Mouse (Mus musculus) myocyte (in vitro differentiated cells): ENCODE data around the gene Ilk. TPM values are rescaled to one million over a fixed set of nuclear protein-coding genes. Genes with fewer than 3 reads are reported as not detected.

Source experiments
- H3K27me3 ChIP-seq: one replicate; pipeline ENCODE4 v1.6.1; 2011; ENCODE audit not compliant: control insufficient read depth, insufficient read depth, insufficient read length
- H3K36me3 ChIP-seq: one replicate; pipeline ENCODE4 v1.6.1; 2011; ENCODE audit not compliant: control insufficient read depth, insufficient read depth
- H3K4me2 ChIP-seq: one replicate; pipeline ENCODE4 v1.6.1; 2011; ENCODE audit warnings: low read depth, control low read depth
- H3K4me3 ChIP-seq: one replicate; pipeline ENCODE4 v1.5.1; 2011; ENCODE audit warnings: mild to moderate bottlenecking, control low read depth, moderate library complexity
- H3K79me2 ChIP-seq: one replicate; pipeline ENCODE4 v1.6.1; 2011; ENCODE audit not compliant: control insufficient read depth, insufficient read depth
- H3ac ChIP-seq: one replicate; pipeline ENCODE4 v1.6.1; 2011; ENCODE audit not compliant: control insufficient read depth, insufficient read length
- CEBPB ChIP-seq: IDR thresholded peaks from 2 replicates; pipeline ENCODE4 v1.6.1; 2011; ENCODE audit warnings: mild to moderate bottlenecking, moderate library complexity; ENCODE audit not compliant: poor library complexity, insufficient read depth, severe bottlenecking
- E2F4 ChIP-seq: IDR thresholded peaks from one replicate; pipeline ENCODE4 v1.6.1; 2011; ENCODE audit warnings: mild to moderate bottlenecking, control low read depth, moderate library complexity; ENCODE audit not compliant: insufficient read depth
- MAX ChIP-seq: IDR thresholded peaks from one replicate; pipeline ENCODE4 v1.6.1; 2011; ENCODE audit warnings: low read depth, mild to moderate bottlenecking, control low read depth
- MYOD1 ChIP-seq, 3 experiments: IDR thresholded peaks; one replicate each; pipeline ENCODE4 v1.6.1; 2011; ENCODE audit warnings: control low read depth in 2 of 3, low read depth in 2 of 3, mild to moderate bottlenecking in 2 of 3, moderate library complexity in 1 of 3; ENCODE audit not compliant: insufficient read length in 2 of 3, control insufficient read depth in 1 of 3
- MYOG ChIP-seq, 3 experiments: IDR thresholded peaks; one replicate each; pipeline ENCODE4 v1.6.1; 2011; ENCODE audit warnings: control low read depth in 2 of 3, low read depth in 2 of 3, mild to moderate bottlenecking in 2 of 3; ENCODE audit not compliant: insufficient read length in 2 of 3, control insufficient read depth in 1 of 3, insufficient read depth in 1 of 3
- POLR2A ChIP-seq: IDR thresholded peaks from one replicate; pipeline ENCODE4 v1.6.1; 2011; ENCODE audit warnings: low read depth, mild to moderate bottlenecking, control low read depth, moderate library complexity; ENCODE audit not compliant: insufficient read length
- POLR2AphosphoS2 ChIP-seq: IDR thresholded peaks from one replicate; pipeline ENCODE4 v1.6.1; 2011; ENCODE audit warnings: low read depth, control low read depth; ENCODE audit not compliant: insufficient read length
- REST ChIP-seq: IDR thresholded peaks from one replicate; pipeline ENCODE4 v1.6.1; 2011; ENCODE audit warnings: mild to moderate bottlenecking, control low read depth, moderate library complexity; ENCODE audit not compliant: insufficient read depth, insufficient read length
- SRF ChIP-seq: IDR thresholded peaks from one replicate; pipeline ENCODE4 v1.6.1; 2011; ENCODE audit warnings: low read depth; ENCODE audit not compliant: control insufficient read depth, insufficient read length
- TCF12 ChIP-seq: IDR thresholded peaks from one replicate; pipeline ENCODE4 v1.6.1; 2011; ENCODE audit warnings: mild to moderate bottlenecking, control low read depth; ENCODE audit not compliant: poor library complexity, insufficient read depth, severe bottlenecking
- TCF3 ChIP-seq: IDR thresholded peaks from one replicate; pipeline ENCODE4 v1.6.1; 2011; ENCODE audit warnings: low read depth, control low read depth; ENCODE audit not compliant: insufficient read length
- USF1 ChIP-seq: IDR thresholded peaks from one replicate; pipeline ENCODE4 v1.6.1; 2011; ENCODE audit warnings: low read depth, mild to moderate bottlenecking, control low read depth, moderate library complexity
- polyA plus RNA-seq: library from polyadenylated mRNA; unstranded; fragments of >200 nt; fragmentation: generic; extraction: Trizol; gene quantifications from one replicate; pipeline ENCODE4 v1.2.1, GENCODE M21; 2012; ENCODE audit warnings: missing spikeins

Ilk gene
- 250 TPM for polyA plus RNA-seq

GRCm38 (mm10) chr7:105736264-105736901, at the start of gene Ilk:
Gene Ilk (plus strand): TSS chr7:105736592.
- no peak for TF ChIP-seq E2F4
- peak in 2 of 3 experiments; percentile 21 to 44 for TF ChIP-seq MYOG (IDR thresholded peaks at IDR 0.05; ENCODE audit: control insufficient read depth in 1 of 3, insufficient read depth in 1 of 3, insufficient read length in 2 of 3, low read depth in 2 of 3)
- TF ChIP-seq MAX: peak; percentile 63
- peak; percentile 92 for TF ChIP-seq POLR2AphosphoS2
- no peak for TF ChIP-seq TCF3
- TF ChIP-seq MYOD1 (IDR thresholded peaks at IDR 0.05; ENCODE audit: control insufficient read depth in 1 of 3, insufficient read length in 2 of 3, low read depth in 2 of 3): no peak
- TF ChIP-seq POLR2A: peak; percentile 69
- peak; percentile 15 for TF ChIP-seq SRF
- TF ChIP-seq REST: no peak
- peak; percentile 52 for TF ChIP-seq USF1
- TF ChIP-seq TCF12: no peak
- no peak for TF ChIP-seq CEBPB
- Histone ChIP-seq H3K4me2 (peak within 1 kb of the TSS; percentile 97), H3K36me3 (peaks cover 28% of the 10 kb centered on the region), H3K27me3 (no peaks in the 10 kb centered on the region), H3K79me2 (peaks cover 62% of the 10 kb centered on the region), H3ac (peak within 1 kb of the TSS; percentile 96), H3K4me3 (peak within 1 kb of the TSS; percentile 99)

GRCm38 (mm10) chr7:105690875-105691274, 45.5 kb upstream of the Ilk start:
- Histone ChIP-seq H3ac (no peak overlapping the region), H3K27me3 (peaks cover 5% of the 10 kb centered on the region), H3K36me3 (no peaks in the 10 kb centered on the region)

GRCm38 (mm10) chr7:105703184-105703583, 33.2 kb upstream of the Ilk start:
- no peaks in the 10 kb centered on the region for H3K36me3 ChIP-seq
- no peak overlapping the region for H3K4me2 ChIP-seq
- H3ac ChIP-seq: no peak overlapping the region
- TF ChIP-seq CEBPB (no peak), POLR2A (no peak), MYOG (IDR thresholded peaks at IDR 0.05; ENCODE audit: control insufficient read depth in 1 of 3, insufficient read depth in 1 of 3, insufficient read length in 2 of 3, low read depth in 2 of 3) (no peak), TCF3 (no peak)
- peaks cover 9% of the 10 kb centered on the region for H3K27me3 ChIP-seq
- no peaks in the 10 kb centered on the region for H3K79me2 ChIP-seq
- H3K4me3 ChIP-seq: no peak overlapping the region

More at GRCm38 (mm10) chr7:105690875-105691274, 45.5 kb upstream of the Ilk start:
- no peak overlapping the region for H3K4me3 ChIP-seq
- no peak for TF ChIP-seq POLR2AphosphoS2
- TF ChIP-seq E2F4: no peak
- no peak for TF ChIP-seq CEBPB
- no peak for TF ChIP-seq REST
- TF ChIP-seq POLR2A: no peak
- no peak for TF ChIP-seq TCF12
- no peak for TF ChIP-seq MAX
- TF ChIP-seq MYOG (IDR thresholded peaks at IDR 0.05; ENCODE audit: control insufficient read depth in 1 of 3, insufficient read depth in 1 of 3, insufficient read length in 2 of 3, low read depth in 2 of 3): no peak
- no peak for TF ChIP-seq TCF3
- TF ChIP-seq MYOD1 (IDR thresholded peaks at IDR 0.05; ENCODE audit: control insufficient read depth in 1 of 3, insufficient read length in 2 of 3, low read depth in 2 of 3): no peak
- no peak for TF ChIP-seq SRF
- no peak for TF ChIP-seq USF1
- H3K4me2 ChIP-seq: no peak overlapping the region
- H3K79me2 ChIP-seq: no peaks in the 10 kb centered on the region

GRCm38 (mm10) chr7:105703816-105704215, 32.6 kb upstream of the Ilk start:
- H3K79me2 ChIP-seq: no peaks in the 10 kb centered on the region
- no peaks in the 10 kb centered on the region for H3K36me3 ChIP-seq
- no peak overlapping the region for H3K4me2 ChIP-seq
- no peak for TF ChIP-seq POLR2AphosphoS2
- no peak for TF ChIP-seq POLR2A
- no peak for TF ChIP-seq E2F4
- TF ChIP-seq MYOG (IDR thresholded peaks at IDR 0.05; ENCODE audit: control insufficient read depth in 1 of 3, insufficient read depth in 1 of 3, insufficient read length in 2 of 3, low read depth in 2 of 3): no peak
- TF ChIP-seq REST: no peak
- TF ChIP-seq TCF3: no peak
- no peak for TF ChIP-seq TCF12
- no peak for TF ChIP-seq USF1
- TF ChIP-seq CEBPB: no peak
- no peak for TF ChIP-seq SRF
- TF ChIP-seq MAX: no peak
- no peak for TF ChIP-seq MYOD1 (IDR thresholded peaks at IDR 0.05; ENCODE audit: control insufficient read depth in 1 of 3, insufficient read length in 2 of 3, low read depth in 2 of 3)
- H3ac ChIP-seq: no peak overlapping the region
- H3K27me3 ChIP-seq: peaks cover 9% of the 10 kb centered on the region
- no peak overlapping the region for H3K4me3 ChIP-seq

- H3K36me3 ChIP-seq: no peaks in the 10 kb centered on the region
- H3K27me3 ChIP-seq: peaks cover 4% of the 10 kb centered on the region
- no peak overlapping the region for H3K4me3 ChIP-seq
- TF ChIP-seq MAX (no peak), TCF3 (no peak), POLR2A (no peak), SRF (no peak), MYOD1 (IDR thresholded peaks at IDR 0.05; ENCODE audit: control insufficient read depth in 1 of 3, insufficient read length in 2 of 3, low read depth in 2 of 3) (no peak), TCF12 (no peak), MYOG (IDR thresholded peaks at IDR 0.05; ENCODE audit: control insufficient read depth in 1 of 3, insufficient read depth in 1 of 3, insufficient read length in 2 of 3, low read depth in 2 of 3) (no peak)
- H3ac ChIP-seq: no peak overlapping the region
- no peak overlapping the region for H3K4me2 ChIP-seq
- H3K79me2 ChIP-seq: no peaks in the 10 kb centered on the region
Measured at GRCm38 (mm10) chr7:105708733-105709132, 27.7 kb upstream of the Ilk start.
